In the genomic region with DNA sequence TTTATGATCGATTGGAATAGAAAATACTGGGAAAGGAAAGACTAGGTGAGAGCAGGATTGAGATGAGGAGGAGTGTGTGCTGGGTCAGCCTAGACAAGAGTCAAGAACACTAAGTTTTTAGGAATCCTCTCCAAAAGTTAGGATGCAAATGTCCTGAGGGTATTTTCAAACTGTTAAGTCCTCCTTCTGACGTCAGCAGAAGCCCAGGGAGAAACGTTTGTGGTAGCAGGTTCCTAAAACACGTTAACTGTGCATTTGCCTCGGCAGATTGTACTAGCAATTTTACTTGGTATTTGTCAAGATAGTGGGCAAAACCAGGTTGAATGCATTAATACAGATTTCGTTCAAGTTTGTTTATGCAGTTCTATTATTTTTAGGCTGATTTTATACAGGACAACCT, we compare ENCODE assay signal across 10 mouse cellular contexts. TPM values are rescaled to one million over a fixed set of nuclear protein-coding genes. Genes with fewer than 3 reads are reported as not detected.
A peak's percentile ranks its signal among the peaks of the same experiment; 100 is the strongest.
DNase-seq lines count a peak whose midpoint lies in the region; ATAC-seq and TF ChIP-seq lines count a peak whose summit lies in the region.
"Had no signal": no experiment of that assay in that cellular context is flagged by ENCODE, and none has a peak within 500 bp of the region (broad histone marks: within the 10 kb centered on the region; RNA-seq: fewer than 3 reads in every experiment).

No protein-coding gene starts in this region.

- peak overlapping the region; percentile 97 for H3K4me2 ChIP-seq in CH12.LX (ENCODE audit: insufficient read depth, low read depth, poor library complexity, severe bottlenecking)
- H3K4me2 ChIP-seq in forebrain, postnatal 0 days (ENCODE audit: low read depth): 0 out of 2 replicates have a peak overlapping the region, but pooled peaks have one; percentile 95
- peak overlapping the region; percentile 92 for H3K4me2 ChIP-seq in liver, postnatal 0 days (ENCODE audit: low read depth, low read length)

- H3K4me1 ChIP-seq in CH12.LX (ENCODE audit: control insufficient read depth in 1 of 2, insufficient read depth in 2 of 2): peaks cover 3 to 26% of the 10 kb centered on the region in 2 experiments; a peak in 3 of 4 replicates
- H3K4me1 ChIP-seq in forebrain, postnatal 0 days (ENCODE audit: insufficient read depth): peaks cover 4% of the 10 kb centered on the region; the same call in 1 of the 2 replicates
- H3K4me1 ChIP-seq in liver, postnatal 0 days (ENCODE audit: insufficient read depth): peaks cover 13% of the 10 kb centered on the region

- peak overlapping the region; percentile 87 for H3K9ac ChIP-seq in CH12.LX (ENCODE audit: insufficient read depth, low read depth)
- H3K9ac ChIP-seq in forebrain, postnatal 0 days: no peak overlapping the region
- no peak overlapping the region for H3K9ac ChIP-seq in liver, postnatal 0 days (replicated peaks)

- no peak for TF ChIP-seq CTCF in CH12.LX (conservative IDR thresholded peaks at IDR 0.05 in 1 of 2, IDR thresholded peaks at IDR 0.05 in 1 of 2; ENCODE audit: low read depth in 2 of 2, low read length in 2 of 2)
- no peak for TF ChIP-seq CTCF in forebrain, postnatal 0 days (IDR thresholded peaks at IDR 0.05; ENCODE audit: low read depth)
- no peak for TF ChIP-seq CTCF in liver, postnatal 0 days (IDR thresholded peaks at IDR 0.05; ENCODE audit: low read depth)

- ATAC-seq in forebrain, postnatal 0 days: no peak
- ATAC-seq in liver, postnatal 0 days: no peak
- ATAC-seq: inflammation-experienced regulatory T-cells, adult 6 months had no signal

- 16% methylated on average over 6 of the region's 6 CpGs for WGBS in forebrain, postnatal 0 days
- 12% methylated on average over 6 of the region's 6 CpGs for WGBS in liver, postnatal 0 days (ENCODE audit: insufficient replicate concordance)

- in situ Hi-C loops in CH12.LX (cut with MboI; ENCODE audit: low pct_ligation_motif_present, low pct_unique_long_range_greater_than_20kb, low sequenced_read_pairs): no loop called here

- DNase-seq in embryo, embryonic 11 days: peak; percentile 27
- DNase-seq in embryo, embryonic 9.5 days (ENCODE audit: extremely low spot score): no peak
- DNase-seq in CH12.LX (ENCODE audit: extremely low read depth): peak; percentile 44
- no peak for DNase-seq in forebrain, postnatal 0 days
- DNase-seq in liver, postnatal 0 days: no peak
- no peak for DNase-seq in thymus, postnatal 14 days
- DNase-seq in retina, embryonic 14.5 days (ENCODE audit: low spot score): no peak
- DNase-seq in layer of hippocampus, adult 8-10 months (ENCODE audit: low spot score in 2 of 2): no peak
- DNase-seq: B cell, adult 2 months had no signal

- H3K36me3 ChIP-seq in CH12.LX (replicated peaks in 1 of 2; ENCODE audit: control insufficient read depth in 1 of 2, insufficient read depth in 1 of 2, low read length in 1 of 2): peaks cover 12 to 40% of the 10 kb centered on the region in 2 experiments
- no peaks in the 10 kb centered on the region for H3K36me3 ChIP-seq in forebrain, postnatal 0 days (ENCODE audit: insufficient read depth)
- peaks cover 2% of the 10 kb centered on the region; the same call in 1 of the 2 replicates for H3K36me3 ChIP-seq in liver, postnatal 0 days (replicated peaks; ENCODE audit: insufficient read depth, low read length)

- H3K9me3 ChIP-seq in CH12.LX (replicated peaks; ENCODE audit: low read length): no peaks in the 10 kb centered on the region
- H3K9me3 ChIP-seq in forebrain, postnatal 0 days (ENCODE audit: low read length): no peaks in the 10 kb centered on the region
- no peaks in the 10 kb centered on the region for H3K9me3 ChIP-seq in liver, postnatal 0 days (ENCODE audit: low read length)

- H3K4me3 ChIP-seq in CH12.LX (replicated peaks in 1 of 3; ENCODE audit: low read depth in 2 of 3, low read length in 2 of 3, poor library complexity in 1 of 3): peak overlapping the region; percentile 90 to 92 (median 92)
- H3K4me3 ChIP-seq in forebrain, postnatal 0 days (ENCODE audit: low read depth, low read length): peak overlapping the region; percentile 60; the same call in 1 of the 2 replicates
- peak overlapping the region; percentile 78 for H3K4me3 ChIP-seq in liver, postnatal 0 days (ENCODE audit: low read depth, low read length)

- no peak for TF ChIP-seq RAD21 in CH12.LX (IDR thresholded peaks at IDR 0.05; ENCODE audit: low read depth, low read length)

- peaks cover 23% of the 10 kb centered on the region for H3K79me2 ChIP-seq in CH12.LX (replicated peaks; ENCODE audit: control insufficient read depth, extremely low read depth, insufficient read depth, poor library complexity, severe bottlenecking)

- no peak overlapping the region for H3K27ac ChIP-seq in CH12.LX (ENCODE audit: insufficient read depth, low read depth)
- H3K27ac ChIP-seq in forebrain, postnatal 0 days (ENCODE audit: low read depth, low read length): no peak overlapping the region
- no peak overlapping the region for H3K27ac ChIP-seq in liver, postnatal 0 days (ENCODE audit: low read depth)

- TF ChIP-seq POLR2A in CH12.LX (IDR thresholded peaks at IDR 0.05; ENCODE audit: low read depth, low read length): no peak

- no peaks in the 10 kb centered on the region for H3K27me3 ChIP-seq in CH12.LX (replicated peaks)
- no peaks in the 10 kb centered on the region for H3K27me3 ChIP-seq in forebrain, postnatal 0 days (ENCODE audit: insufficient read depth, low read length)
- H3K27me3 ChIP-seq in liver, postnatal 0 days (ENCODE audit: insufficient read depth, low read length): 0 out of 2 replicates have a peak, but pooled peaks cover 3% of the 10 kb centered on the region

- no peak for TF ChIP-seq EP300 in CH12.LX (IDR thresholded peaks at IDR 0.05; ENCODE audit: low read length)
- no peak for TF ChIP-seq EP300 in liver, postnatal 0 days (IDR thresholded peaks at IDR 0.05; ENCODE audit: low read depth)

- dilution Hi-C loops in CH12.LX (cut with MboI; ENCODE audit: extremely low pct_ligation_motif_present, extremely low pct_unique_long_range_greater_than_20kb, low sequenced_read_pairs): no loop called here

TF ChIP-seq in CH12.LX, 34 proteins besides CTCF, POLR2A, EP300 and RAD21:
- TF ChIP-seq TCF12 (IDR thresholded peaks at IDR 0.05; ENCODE audit: low read depth, low read length) (no peak), POLR2AphosphoS2 (IDR thresholded peaks at IDR 0.05; ENCODE audit: low read depth, low read length) (no peak), JUN (IDR thresholded peaks at IDR 0.05; ENCODE audit: insufficient read depth, low read depth, low read length) (no peak), ETS1 (conservative IDR thresholded peaks at IDR 0.05; ENCODE audit: low read depth, low read length) (no peak), UBTF (IDR thresholded peaks at IDR 0.05; ENCODE audit: low read depth, low read length) (no peak), JUND (conservative IDR thresholded peaks at IDR 0.05; ENCODE audit: low read depth, low read length) (no peak), HCFC1 (IDR thresholded peaks at IDR 0.05; ENCODE audit: low read depth, low read length) (no peak), MEF2A (IDR thresholded peaks at IDR 0.05; ENCODE audit: borderline replicate concordance, low read depth, low read length) (no peak), ZMIZ1 (IDR thresholded peaks at IDR 0.05; ENCODE audit: low read depth, low read length) (no peak), MAZ (IDR thresholded peaks at IDR 0.05; ENCODE audit: low read depth, low read length) (no peak), PAX5 (IDR thresholded peaks at IDR 0.05; ENCODE audit: low read length) (no peak), MYC (IDR thresholded peaks at IDR 0.05; ENCODE audit: low read depth, low read length) (no peak), ZKSCAN1 (IDR thresholded peaks at IDR 0.05; ENCODE audit: borderline replicate concordance, low read depth, low read length) (no peak)

RNA-seq across cellular contexts. Expression of gene Cep55, which starts 1.0 kb away (rescaled TPM):
- total RNA-seq in CH12.LX (2012; rRNA removed): 29.6 and 33.0 TPM in 2 replicates
- total RNA-seq in CH12.LX (2014; rRNA removed): 76.2 and 90.8 TPM in 2 replicates
- polyA plus RNA-seq in CH12.LX (2012; ENCODE audit: insufficient read length, low read depth): 64.2 and 70.4 TPM in 2 replicates
- 2.5 and 3.9 TPM in 2 replicates for total RNA-seq in forebrain, postnatal 0 days (2014; rRNA removed)
- 2.3 and 2.7 TPM in 2 replicates for polyA plus RNA-seq in forebrain, postnatal 0 days (2015; fragmentation: Nextera tagmentation; extraction: Ambion mirVana)
- polyA plus RNA-seq in liver, postnatal 0 days (2015; fragmentation: Nextera tagmentation; extraction: Ambion mirVana): 3.0 and 3.3 TPM in 2 replicates
- under 1 TPM; 0.12 to 0.61 (median 0.25) TPM for total RNA-seq in layer of hippocampus, adult 8-10 months (2022)

RNA-seq across cellular contexts. Expression of gene Myof, which starts 12.4 kb away (rescaled TPM):
- total RNA-seq in CH12.LX (2012; rRNA removed): 0.29 and 0.30 TPM in 2 replicates
- 0.49 and 0.59 TPM in 2 replicates for total RNA-seq in CH12.LX (2014; rRNA removed)
- polyA plus RNA-seq in CH12.LX (2012; ENCODE audit: insufficient read length, low read depth): 3.9 and 4.1 TPM in 2 replicates
- total RNA-seq in forebrain, postnatal 0 days (2014; rRNA removed): 4.8 and 5.1 TPM in 2 replicates
- polyA plus RNA-seq in forebrain, postnatal 0 days (2015; fragmentation: Nextera tagmentation; extraction: Ambion mirVana): 1.4 and 1.5 TPM in 2 replicates
- polyA plus RNA-seq in liver, postnatal 0 days (2015; fragmentation: Nextera tagmentation; extraction: Ambion mirVana): 1.6 and 1.7 TPM in 2 replicates
- total RNA-seq in layer of hippocampus, adult 8-10 months (2022): 1 to 10 TPM; 6.5 to 8.2 (median 6.7) TPM

RNA-seq across cellular contexts. Expression of gene Ffar4, which starts 41.1 kb away (rescaled TPM):
- total RNA-seq in CH12.LX (2012; rRNA removed): not detected in 2 replicates
- total RNA-seq in CH12.LX (2014; rRNA removed): not detected in 2 replicates
- polyA plus RNA-seq in CH12.LX (2012; ENCODE audit: insufficient read length, low read depth): not detected in 2 replicates
- 0.54 and 0.95 TPM in 2 replicates for total RNA-seq in forebrain, postnatal 0 days (2014; rRNA removed)
- polyA plus RNA-seq in forebrain, postnatal 0 days (2015; fragmentation: Nextera tagmentation; extraction: Ambion mirVana): 0.15 and 0.20 TPM in 2 replicates
- polyA plus RNA-seq in liver, postnatal 0 days (2015; fragmentation: Nextera tagmentation; extraction: Ambion mirVana): 4.3 and 8.8 TPM in 2 replicates
- under 1 TPM in 1 of 4 experiments, not detected in 3; 0.27 TPM for total RNA-seq in layer of hippocampus, adult 8-10 months (2022)

Comparison
In these comparisons a context has a peak if more than half of its experiments do, and no peak if none do; other contexts are left out.
1. DNase-seq: peak in embryo, embryonic 11 days (single experiment) and CH12.LX (single experiment); none in embryo, embryonic 9.5 days (single experiment), forebrain, postnatal 0 days (single experiment), liver, postnatal 0 days (single experiment), thymus, postnatal 14 days (single experiment), retina, embryonic 14.5 days (single experiment) and layer of hippocampus, adult 8-10 months (0 of 2).
2. Peak in every context shown above with its lines, with median percentiles within 50 percentile points of each other: H3K4me2 ChIP-seq and H3K4me3 ChIP-seq.